Mouse (Mus musculus): ENCODE results near the gene Plch2. TPM values are rescaled to one million over a fixed set of nuclear protein-coding genes. Genes with fewer than 3 reads are reported as not detected.

Plch2 gene
- polyA plus RNA-seq, 1 experiment from 2014 or later = 27.4 TPM

GRCm38 (mm10) chr4:155066834-155067522, 10.4 kb upstream of the Plch2 start, which contains the start of gene Pex10:
TSS of gene Pex10 (plus strand) at chr4:155067016.
- peaks cover 20% of the 10 kb centered on the region for H3K4me1 ChIP-seq (ENCODE audit: control insufficient read depth, insufficient read depth, low read length)
- WGBS = under 1% methylated on average over 48 of the region's 48 CpGs
- peak within 1 kb of the TSS; percentile 89 for H3K4me2 ChIP-seq (ENCODE audit: low read depth, low read length)
- ATAC-seq (ENCODE audit: insufficient read depth, low FRiP score) = peak; percentile 92
- H3K9ac ChIP-seq (ENCODE audit: low read length) = peak within 1 kb of the TSS; percentile 90
- H3K36me3 ChIP-seq (ENCODE audit: control insufficient read depth, insufficient read depth, low read length) = peaks cover 17% of the 10 kb centered on the region
- H3K27ac ChIP-seq (ENCODE audit: low read length) = peak within 1 kb of the TSS; percentile 71
- H3K9me3 ChIP-seq (replicated peaks; ENCODE audit: control insufficient read depth, low read length) = no peaks in the 10 kb centered on the region
- peak within 1 kb of the TSS; percentile 78 for H3K4me3 ChIP-seq (replicated peaks; ENCODE audit: low read length)
- no peaks in the 10 kb centered on the region for H3K27me3 ChIP-seq (ENCODE audit: control insufficient read depth, insufficient read depth, low read length)

- Histone ChIP-seq H3K4me1 (ENCODE audit: control insufficient read depth, insufficient read depth, low read length) (peaks cover 22% of the 10 kb centered on the region), H3K36me3 (ENCODE audit: control insufficient read depth, insufficient read depth, low read length) (peaks cover 9% of the 10 kb centered on the region), H3K27me3 (ENCODE audit: control insufficient read depth, insufficient read depth, low read length) (no peaks in the 10 kb centered on the region), H3K27ac (ENCODE audit: low read length) (peak overlapping the region; percentile 61), H3K4me2 (ENCODE audit: low read depth, low read length) (peak overlapping the region; percentile 89), H3K9ac (ENCODE audit: low read length) (peak overlapping the region; percentile 64), H3K4me3 (replicated peaks; ENCODE audit: low read length) (peak overlapping the region; percentile 78), H3K9me3 (replicated peaks; ENCODE audit: control insufficient read depth, low read length) (no peaks in the 10 kb centered on the region)
- 3% methylated on average over 15 of the region's 15 CpGs for WGBS
- peak; percentile 30 for ATAC-seq (ENCODE audit: insufficient read depth, low FRiP score)
These were observed 9.6 kb upstream of the Plch2 start for GRCm38 (mm10) chr4:155065970-155066833.

DNA sequence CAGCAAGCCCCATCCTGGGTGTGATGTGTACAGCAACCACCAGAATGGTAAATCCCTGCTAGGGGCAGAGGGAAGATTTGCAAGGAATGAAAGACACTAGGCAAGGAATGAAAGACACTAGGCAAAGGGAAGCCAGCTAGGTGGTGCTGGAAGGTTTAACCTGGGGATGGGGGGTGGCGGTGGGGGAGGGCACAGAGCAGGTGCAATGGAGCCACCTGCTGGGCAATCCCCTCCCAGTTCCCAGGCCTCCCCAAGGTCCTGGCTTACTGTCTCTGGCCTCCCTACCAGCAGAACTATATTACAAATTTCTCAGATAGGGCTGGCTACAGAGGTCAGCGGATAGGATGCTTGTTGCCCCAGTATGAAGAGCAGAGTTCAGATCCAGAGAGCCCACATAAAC, 7.9 kb upstream of the Plch2 start:
- H3K4me3 ChIP-seq (replicated peaks; ENCODE audit: low read length) = 0 out of 2 replicates have a peak overlapping the region, but pooled peaks have one; percentile 45
- ATAC-seq (ENCODE audit: insufficient read depth, low FRiP score) = no peak
- WGBS = 42% methylated on average over 2 of the region's 2 CpGs

DNA sequence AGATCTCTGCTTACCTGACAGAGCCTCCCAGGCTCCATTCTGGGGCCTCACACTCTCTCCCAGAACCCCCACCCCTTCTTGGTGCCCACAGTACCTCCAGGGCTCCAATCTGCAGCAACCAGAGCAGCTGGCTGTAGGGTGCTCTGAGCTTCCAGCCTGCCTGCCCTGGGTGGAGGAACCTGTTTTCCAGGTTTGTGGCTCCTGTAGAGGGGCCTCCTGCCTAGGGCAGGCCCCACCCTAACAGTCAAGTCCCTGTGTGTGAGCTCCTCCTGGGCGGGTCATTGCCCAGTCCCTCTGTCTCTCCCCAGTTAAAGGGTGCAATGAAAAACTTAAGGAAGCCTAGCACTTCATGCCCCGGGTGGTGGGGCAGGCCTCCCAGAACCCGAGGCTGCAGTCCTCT, 7.3 kb upstream of the Plch2 start:
- 25% methylated on average over 3 of the region's 3 CpGs for WGBS
- Histone ChIP-seq H3K27ac (ENCODE audit: low read length) (peak overlapping the region; percentile 91), H3K4me2 (ENCODE audit: low read depth, low read length) (peak overlapping the region; percentile 56), H3K9ac (ENCODE audit: low read length) (peak overlapping the region; percentile 70), H3K9me3 (replicated peaks; ENCODE audit: control insufficient read depth, low read length) (no peaks in the 10 kb centered on the region), H3K4me3 (replicated peaks; ENCODE audit: low read length) (peak overlapping the region; percentile 45), H3K27me3 (ENCODE audit: control insufficient read depth, insufficient read depth, low read length) (no peaks in the 10 kb centered on the region), H3K36me3 (ENCODE audit: control insufficient read depth, insufficient read depth, low read length) (no peaks in the 10 kb centered on the region), H3K4me1 (ENCODE audit: control insufficient read depth, insufficient read depth, low read length) (peaks cover 28% of the 10 kb centered on the region)
- ATAC-seq (ENCODE audit: insufficient read depth, low FRiP score) = peak; percentile 83

More for the DNA sequence above, 7.9 kb upstream of the Plch2 start:
- peak overlapping the region; percentile 58 for H3K9ac ChIP-seq (ENCODE audit: low read length)
- no peaks in the 10 kb centered on the region for H3K36me3 ChIP-seq (ENCODE audit: control insufficient read depth, insufficient read depth, low read length)
- H3K27me3 ChIP-seq (ENCODE audit: control insufficient read depth, insufficient read depth, low read length) = no peaks in the 10 kb centered on the region
- peak overlapping the region; percentile 56 for H3K4me2 ChIP-seq (ENCODE audit: low read depth, low read length)
- H3K4me1 ChIP-seq (ENCODE audit: control insufficient read depth, insufficient read depth, low read length) = peaks cover 26% of the 10 kb centered on the region
- H3K9me3 ChIP-seq (replicated peaks; ENCODE audit: control insufficient read depth, low read length) = no peaks in the 10 kb centered on the region
- peak overlapping the region; percentile 91 for H3K27ac ChIP-seq (ENCODE audit: low read length)

DNA sequence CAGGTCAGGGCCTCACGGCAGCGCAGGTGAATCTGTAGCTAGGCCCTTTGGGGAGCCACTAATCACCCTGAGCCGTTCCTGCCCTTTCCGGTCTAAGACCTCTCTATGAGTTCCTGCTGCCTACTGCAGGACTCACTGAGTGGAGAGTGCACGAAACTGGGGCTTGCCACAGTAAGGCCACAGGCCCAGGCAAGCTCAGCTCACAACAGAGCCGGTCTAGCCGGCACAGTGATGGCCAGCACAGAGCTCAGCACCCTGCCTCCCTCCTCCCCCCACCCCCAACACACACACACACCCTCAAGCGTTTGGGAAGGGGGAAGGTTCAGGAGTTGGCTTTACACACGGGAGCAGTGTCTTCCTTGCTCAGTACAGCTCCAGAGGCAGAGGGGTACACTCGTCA, 1.7 kb upstream of the Plch2 start:
- peak overlapping the region; percentile 40 for H3K4me2 ChIP-seq (ENCODE audit: low read depth, low read length)

GRCm38 (mm10) chr4:155050116-155050515, 6.5 kb downstream of the Plch2 start:
- Histone ChIP-seq H3K4me2 (ENCODE audit: low read depth, low read length) (no peak overlapping the region), H3K36me3 (ENCODE audit: control insufficient read depth, insufficient read depth, low read length) (no peaks in the 10 kb centered on the region), H3K27ac (ENCODE audit: low read length) (no peak overlapping the region), H3K9ac (ENCODE audit: low read length) (no peak overlapping the region), H3K4me3 (replicated peaks; ENCODE audit: low read length) (no peak overlapping the region), H3K27me3 (ENCODE audit: control insufficient read depth, insufficient read depth, low read length) (no peaks in the 10 kb centered on the region), H3K4me1 (ENCODE audit: control insufficient read depth, insufficient read depth, low read length) (no peaks in the 10 kb centered on the region), H3K9me3 (replicated peaks; ENCODE audit: control insufficient read depth, low read length) (no peaks in the 10 kb centered on the region)
- ATAC-seq (ENCODE audit: insufficient read depth, low FRiP score) = no peak
- 69% methylated on average over 7 of the region's 7 CpGs for WGBS

More for the DNA sequence above, 1.7 kb upstream of the Plch2 start:
- H3K27ac ChIP-seq (ENCODE audit: low read length) = peak overlapping the region; percentile 87
- peak; percentile 56 for ATAC-seq (ENCODE audit: insufficient read depth, low FRiP score)
- no peak overlapping the region for H3K4me3 ChIP-seq (replicated peaks; ENCODE audit: low read length)
- WGBS = 38% methylated on average over 10 of the region's 10 CpGs
- H3K9me3 ChIP-seq (replicated peaks; ENCODE audit: control insufficient read depth, low read length) = no peaks in the 10 kb centered on the region
- H3K27me3 ChIP-seq (ENCODE audit: control insufficient read depth, insufficient read depth, low read length) = no peaks in the 10 kb centered on the region
- no peaks in the 10 kb centered on the region for H3K36me3 ChIP-seq (ENCODE audit: control insufficient read depth, insufficient read depth, low read length)
- peaks cover 13% of the 10 kb centered on the region for H3K4me1 ChIP-seq (ENCODE audit: control insufficient read depth, insufficient read depth, low read length)
- peak overlapping the region; percentile 29; the same call in 1 of the 2 replicates for H3K9ac ChIP-seq (ENCODE audit: low read length)

- 0 out of 2 replicates have a peak, but pooled peaks cover 3% of the 10 kb centered on the region for H3K4me1 ChIP-seq (ENCODE audit: control insufficient read depth, insufficient read depth, low read length)
- H3K9me3 ChIP-seq (replicated peaks; ENCODE audit: control insufficient read depth, low read length) = no peaks in the 10 kb centered on the region
- H3K4me2 ChIP-seq (ENCODE audit: low read depth, low read length) = no peak overlapping the region
- no peak overlapping the region for H3K9ac ChIP-seq (ENCODE audit: low read length)
- H3K27ac ChIP-seq (ENCODE audit: low read length) = no peak overlapping the region
- 80% methylated on average over 14 of the region's 14 CpGs for WGBS
- no peaks in the 10 kb centered on the region for H3K36me3 ChIP-seq (ENCODE audit: control insufficient read depth, insufficient read depth, low read length)
- ATAC-seq (ENCODE audit: insufficient read depth, low FRiP score) = no peak
- H3K4me3 ChIP-seq (replicated peaks; ENCODE audit: low read length) = no peak overlapping the region
- peaks cover 26% of the 10 kb centered on the region for H3K27me3 ChIP-seq (ENCODE audit: control insufficient read depth, insufficient read depth, low read length)
These were observed 9.9 kb downstream of the Plch2 start for GRCm38 (mm10) chr4:155046636-155047035.

DNA sequence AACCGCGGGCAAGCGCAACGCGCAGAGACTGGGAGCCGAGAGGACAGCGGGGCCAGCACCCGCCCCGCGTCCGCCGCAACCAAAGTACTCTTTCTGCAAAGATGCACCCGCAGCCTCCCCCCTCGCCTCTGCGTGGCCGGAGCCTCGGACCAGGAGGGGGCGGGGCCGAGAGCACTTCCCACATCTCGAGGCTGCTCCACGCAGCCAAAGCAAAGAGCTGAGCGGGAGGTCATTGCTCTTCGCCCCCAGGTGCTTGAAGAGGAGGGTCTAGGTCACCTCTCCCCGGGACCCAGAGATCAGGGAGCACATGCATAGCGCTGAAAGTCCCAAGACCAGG, 13.3 kb downstream of the Plch2 start:
- H3K27me3 ChIP-seq (ENCODE audit: control insufficient read depth, insufficient read depth, low read length) = peaks cover 27% of the 10 kb centered on the region
- WGBS = 5% methylated on average over 25 of the region's 25 CpGs

More for the DNA sequence above, 13.3 kb downstream of the Plch2 start:
- H3K9me3 ChIP-seq (replicated peaks; ENCODE audit: control insufficient read depth, low read length) = no peaks in the 10 kb centered on the region
- H3K4me1 ChIP-seq (ENCODE audit: control insufficient read depth, insufficient read depth, low read length) = 0 out of 2 replicates have a peak, but pooled peaks cover 3% of the 10 kb centered on the region
- peak overlapping the region; percentile 34 for H3K4me3 ChIP-seq (replicated peaks; ENCODE audit: low read length)
- ATAC-seq (ENCODE audit: insufficient read depth, low FRiP score) = no peak
- H3K4me2 ChIP-seq (ENCODE audit: low read depth, low read length) = peak overlapping the region; percentile 50
- H3K9ac ChIP-seq (ENCODE audit: low read length) = no peak overlapping the region
- H3K36me3 ChIP-seq (ENCODE audit: control insufficient read depth, insufficient read depth, low read length) = no peaks in the 10 kb centered on the region
- H3K27ac ChIP-seq (ENCODE audit: low read length) = no peak overlapping the region

All from stomach, embryonic 16.5 days (tissue).